Mouse (Mus musculus) C2C12 (cell line): ENCODE measurements around the gene Triap1. TPM values are rescaled to one million over a fixed set of nuclear protein-coding genes. Genes with fewer than 3 reads are reported as not detected.

Experiments used
- H3K27me3 ChIP-seq: one replicate; pipeline ENCODE4 v1.6.1; 2011; ENCODE audit not compliant: control insufficient read depth, insufficient read depth, insufficient read length
- H3K36me3 ChIP-seq: one replicate; pipeline ENCODE4 v1.6.1; 2011; ENCODE audit not compliant: control insufficient read depth, insufficient read depth
- H3K4me3 ChIP-seq: one replicate; pipeline ENCODE4 v1.5.1; 2011; ENCODE audit warnings: mild to moderate bottlenecking, control low read depth; ENCODE audit not compliant: poor library complexity, insufficient read depth, severe bottlenecking
- H3K79me2 ChIP-seq: one replicate; pipeline ENCODE4 v1.6.1; 2011; ENCODE audit not compliant: control insufficient read depth, insufficient read depth
- H3K79me3 ChIP-seq: one replicate; pipeline ENCODE4 v1.6.1; 2011; ENCODE audit warnings: low read depth, control low read depth
- H3ac ChIP-seq: one replicate; pipeline ENCODE3; 2011; ENCODE audit warnings: low read depth; ENCODE audit not compliant: control insufficient read depth, insufficient read length
- CEBPB ChIP-seq: IDR thresholded peaks from one replicate; pipeline ENCODE4 v1.6.1; 2011; ENCODE audit warnings: low read depth, mild to moderate bottlenecking, control low read depth, moderate library complexity
- CTCF ChIP-seq: IDR thresholded peaks from one replicate; pipeline ENCODE4 v1.5.1; 2011; ENCODE audit not compliant: control insufficient read depth, insufficient read depth, insufficient read length
- FOSL1 ChIP-seq: IDR thresholded peaks from one replicate; pipeline ENCODE4 v1.8.0; 2011; ENCODE audit warnings: mild to moderate bottlenecking, low read length; ENCODE audit not compliant: poor library complexity, insufficient read depth, severe bottlenecking
- MAX ChIP-seq: IDR thresholded peaks from one replicate; pipeline ENCODE4 v1.6.1; 2011; ENCODE audit warnings: mild to moderate bottlenecking, control low read depth
- MYOD1 ChIP-seq: IDR thresholded peaks from one replicate; pipeline ENCODE4 v1.6.1; 2011; ENCODE audit warnings: low read depth; ENCODE audit not compliant: control insufficient read depth, insufficient read length
- MYOG ChIP-seq: IDR thresholded peaks from one replicate; pipeline ENCODE4 v1.6.1; 2011; ENCODE audit not compliant: control insufficient read depth, insufficient read length; ENCODE audit errors: extremely low read depth
- USF1 ChIP-seq: IDR thresholded peaks from one replicate; pipeline ENCODE4 v1.6.1; 2011; ENCODE audit warnings: low read depth, mild to moderate bottlenecking, control low read depth, moderate library complexity
- polyA plus RNA-seq: library from polyadenylated mRNA; unstranded; fragments of >200 nt; fragmentation: generic; extraction: Trizol; gene quantifications from one replicate; pipeline ENCODE4 v1.2.1, GENCODE M21; 2012; ENCODE audit warnings: missing spikeins

The Triap1 gene
- polyA plus RNA-seq, 1 experiment = 36.8 TPM

GRCm38 (mm10) chr5:115349225-115349555, 8.2 kb downstream of the Triap1 start:
- Histone ChIP-seq H3ac (peak overlapping the region; percentile 58), H3K27me3 (no peaks in the 10 kb centered on the region), H3K4me3 (peak overlapping the region; percentile 90), H3K79me3 (peaks cover 38% of the 10 kb centered on the region), H3K36me3 (peaks cover 32% of the 10 kb centered on the region), H3K79me2 (peaks cover 47% of the 10 kb centered on the region)
- TF ChIP-seq FOSL1 = no peak
- no peak for TF ChIP-seq MYOD1
- TF ChIP-seq USF1 = no peak
- no peak for TF ChIP-seq CEBPB
- TF ChIP-seq CTCF = no peak
- no peak for TF ChIP-seq MYOG
- TF ChIP-seq MAX = no peak

- Histone ChIP-seq H3K79me2 (peaks cover 25% of the 10 kb centered on the region), H3K79me3 (peaks cover 19% of the 10 kb centered on the region), H3K36me3 (peaks cover 10% of the 10 kb centered on the region), H3K4me3 (no peak overlapping the region), H3K27me3 (peaks cover 10% of the 10 kb centered on the region), H3ac (no peak overlapping the region)
- TF ChIP-seq MYOG = no peak
- no peak for TF ChIP-seq CTCF
- TF ChIP-seq USF1 = no peak
- TF ChIP-seq CEBPB = no peak
These were observed 10.3 kb downstream of the Triap1 start for GRCm38 (mm10) chr5:115351348-115351747.

- Histone ChIP-seq H3K79me2 (no peaks in the 10 kb centered on the region), H3K79me3 (no peaks in the 10 kb centered on the region), H3K36me3 (no peaks in the 10 kb centered on the region), H3K4me3 (no peak overlapping the region), H3K27me3 (peaks cover 10% of the 10 kb centered on the region), H3ac (no peak overlapping the region)
- no peak for TF ChIP-seq CEBPB
- TF ChIP-seq MYOG = no peak
- no peak for TF ChIP-seq USF1
- TF ChIP-seq CTCF = no peak
- no peak for TF ChIP-seq FOSL1
- no peak for TF ChIP-seq MYOD1
- no peak for TF ChIP-seq MAX
These were observed 14.0 kb downstream of the Triap1 start for GRCm38 (mm10) chr5:115355070-115355469.

- peaks cover 10% of the 10 kb centered on the region for H3K27me3 ChIP-seq
- H3ac ChIP-seq = no peak overlapping the region
- H3K79me3 ChIP-seq = no peaks in the 10 kb centered on the region
- no peaks in the 10 kb centered on the region for H3K79me2 ChIP-seq
- no peaks in the 10 kb centered on the region for H3K36me3 ChIP-seq
- no peak overlapping the region for H3K4me3 ChIP-seq
- peak; percentile 92 for TF ChIP-seq CTCF
- TF ChIP-seq MYOD1 = no peak
- TF ChIP-seq FOSL1 = no peak
- TF ChIP-seq MYOG = no peak
These were observed 17.8 kb downstream of the Triap1 start for GRCm38 (mm10) chr5:115358872-115359271.

- TF ChIP-seq USF1 (no peak), MAX (no peak), MYOD1 (no peak)
These were observed 18.4 kb downstream of the Triap1 start for GRCm38 (mm10) chr5:115359438-115359837.

GRCm38 (mm10) chr5:115359851-115360372, 18.9 kb downstream of the Triap1 start:
- Histone ChIP-seq H3K79me3 (no peaks in the 10 kb centered on the region), H3K79me2 (no peaks in the 10 kb centered on the region), H3K27me3 (peaks cover 10% of the 10 kb centered on the region), H3ac (no peak overlapping the region), H3K36me3 (no peaks in the 10 kb centered on the region), H3K4me3 (no peak overlapping the region)
- TF ChIP-seq MYOG (no peak), CTCF (no peak), CEBPB (no peak), MYOD1 (no peak), FOSL1 (no peak), USF1 (no peak), MAX (no peak)

More at GRCm38 (mm10) chr5:115359438-115359837, 18.4 kb downstream of the Triap1 start:
- Histone ChIP-seq H3K36me3 (no peaks in the 10 kb centered on the region), H3K79me3 (no peaks in the 10 kb centered on the region), H3K27me3 (peaks cover 10% of the 10 kb centered on the region), H3K4me3 (no peak overlapping the region), H3K79me2 (no peaks in the 10 kb centered on the region), H3ac (no peak overlapping the region)
